Mouse (Mus musculus) left cerebral cortex, adult 9 months (tissue): ENCODE results near the gene Olfr44.
A peak's percentile ranks its signal among the peaks of the same experiment; 100 is the strongest.

Experiments used
- DNase-seq, 2 experiments: peaks; one replicate each; pipeline ENCODE4 v3.0.0; 2022; ENCODE audit warnings: low spot score in 2 of 2

Gene Olfr44

DNA sequence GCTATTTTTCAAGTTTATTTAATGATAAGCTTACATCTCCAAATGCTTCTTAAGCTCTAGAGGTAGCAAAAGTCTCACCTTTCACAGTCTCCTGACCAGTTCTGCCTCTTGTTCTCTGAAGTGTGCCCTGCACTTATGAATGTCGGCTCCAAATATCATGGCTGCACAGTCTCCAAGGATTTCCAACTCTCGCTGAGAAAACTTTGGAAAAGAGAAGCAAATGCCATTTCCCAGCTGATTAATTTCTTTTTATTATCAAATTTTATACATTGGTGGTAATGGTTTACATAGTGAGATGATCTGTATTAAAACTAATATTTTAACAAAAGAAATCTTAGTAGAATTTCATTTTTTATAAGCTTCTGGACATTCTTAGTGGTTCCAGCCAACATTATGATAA is at the start of gene Olfr44:
Gene Olfr44 (minus strand): TSS at position 101 of the 400 bp plus-strand sequence.
- no peak for DNase-seq

DNA sequence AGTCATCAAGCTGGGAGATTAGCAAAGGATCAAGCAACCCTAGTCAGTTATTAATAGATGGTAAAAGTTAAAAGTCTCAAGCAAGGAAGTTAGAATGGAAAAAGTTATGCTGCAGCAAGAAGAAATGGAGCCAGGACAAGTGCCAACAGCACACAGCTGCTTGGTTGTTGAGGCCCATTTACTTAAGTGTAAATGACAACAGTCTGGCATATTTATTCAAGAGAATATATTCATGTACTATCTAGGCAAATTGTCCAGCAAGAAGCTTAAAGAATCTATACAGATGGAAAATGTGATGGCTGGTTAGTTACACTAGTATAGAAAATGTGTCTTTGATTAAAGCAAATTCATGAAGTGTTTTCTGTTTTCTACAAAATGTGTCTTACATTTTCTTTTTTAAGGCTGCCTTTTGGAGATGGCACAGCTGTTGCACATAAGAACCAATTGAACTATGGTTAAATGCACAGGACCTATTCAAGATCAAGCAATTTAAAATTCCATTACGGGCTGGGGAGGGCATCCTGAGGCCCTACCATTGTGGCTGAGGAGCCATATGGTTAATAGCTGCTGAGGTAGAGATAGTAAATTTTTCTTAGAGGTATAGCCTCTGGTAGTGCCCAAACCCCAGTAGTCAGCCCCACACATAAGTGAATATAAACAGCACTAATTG is 30.0 kb upstream of the Olfr44 start:
- DNase-seq = no peak

DNA sequence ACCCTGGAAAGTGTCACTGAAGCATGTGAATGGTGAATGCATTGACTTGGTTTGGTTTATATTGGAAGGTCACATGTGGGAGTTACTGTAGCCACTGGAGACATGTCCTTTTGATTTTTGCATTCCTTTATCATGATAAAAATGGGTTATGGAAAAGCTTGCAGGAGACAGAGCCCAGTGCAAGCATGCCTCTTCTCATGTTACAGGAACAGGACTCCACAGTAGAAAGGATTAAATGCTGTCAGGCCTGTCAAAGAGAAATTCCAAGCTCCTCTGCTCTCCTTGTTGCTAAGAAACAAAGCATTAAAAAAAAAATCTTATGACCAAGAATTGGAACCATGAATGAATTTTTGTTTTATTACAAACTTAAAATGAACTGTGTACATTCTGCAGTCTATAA is 24.8 kb upstream of the Olfr44 start:
- no peak for DNase-seq

DNA sequence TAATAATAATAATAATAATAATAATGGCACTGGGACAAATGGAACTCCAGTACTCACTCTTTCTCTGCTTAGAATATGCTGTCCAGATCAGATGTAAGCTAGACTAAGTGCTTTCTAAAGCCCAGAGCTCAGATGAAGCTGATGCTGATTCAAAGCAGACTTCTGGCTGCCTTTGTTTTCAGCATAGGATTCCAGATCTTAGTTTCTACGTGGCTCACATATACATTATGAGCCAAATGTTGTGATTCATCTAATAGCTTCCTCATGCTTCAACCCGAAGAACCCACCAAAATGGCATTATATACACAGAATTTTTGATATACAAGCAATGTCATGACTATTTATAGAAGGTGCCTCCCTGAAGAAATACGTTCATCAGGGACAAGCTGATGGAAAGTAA is 21.7 kb upstream of the Olfr44 start, which contains the start of gene Olfr957:
Gene Olfr957 (minus strand): TSS at position 279 of the 400 bp plus-strand sequence.
- no peak for DNase-seq

DNA sequence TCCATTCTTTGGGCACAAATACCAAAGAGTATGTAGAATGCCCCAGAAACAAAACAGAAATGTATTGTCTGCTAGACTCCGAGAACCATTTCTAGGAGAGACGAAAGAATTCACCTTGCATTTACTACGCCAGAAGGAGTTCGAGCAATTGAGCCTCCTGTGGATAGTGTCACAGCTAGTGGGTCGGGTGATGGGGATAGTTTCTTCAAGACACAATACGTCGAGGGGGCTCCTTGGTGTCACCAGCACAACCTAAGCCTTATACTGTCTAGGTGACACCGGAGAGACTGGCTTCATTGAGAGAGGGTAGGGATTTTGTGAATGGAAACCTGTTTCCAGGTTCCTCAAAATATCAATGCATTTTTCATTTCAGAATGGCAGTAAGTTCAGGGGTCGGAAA is 15.6 kb upstream of the Olfr44 start:
- DNase-seq = no peak

DNA sequence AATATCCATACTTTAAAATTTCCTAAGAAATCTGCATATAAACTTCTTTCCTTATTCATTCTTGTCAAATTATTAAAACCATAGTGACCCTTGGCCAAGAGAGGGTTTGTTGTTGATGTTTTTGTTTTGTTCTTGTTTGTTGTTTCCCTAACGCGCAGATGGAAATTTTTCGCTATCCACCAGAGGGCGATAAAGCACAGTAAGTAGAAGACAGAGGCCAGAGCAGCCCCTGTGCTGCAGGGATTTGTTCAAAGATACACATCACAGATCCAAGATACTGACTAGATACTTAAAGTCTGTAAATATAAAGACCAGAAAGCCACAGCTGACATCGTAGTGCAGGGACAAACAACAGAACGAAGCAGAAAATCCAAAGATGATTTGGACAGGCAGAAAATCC is 15.2 kb upstream of the Olfr44 start:
- peak in 1 of 2 experiments; percentile 72 for DNase-seq

DNA sequence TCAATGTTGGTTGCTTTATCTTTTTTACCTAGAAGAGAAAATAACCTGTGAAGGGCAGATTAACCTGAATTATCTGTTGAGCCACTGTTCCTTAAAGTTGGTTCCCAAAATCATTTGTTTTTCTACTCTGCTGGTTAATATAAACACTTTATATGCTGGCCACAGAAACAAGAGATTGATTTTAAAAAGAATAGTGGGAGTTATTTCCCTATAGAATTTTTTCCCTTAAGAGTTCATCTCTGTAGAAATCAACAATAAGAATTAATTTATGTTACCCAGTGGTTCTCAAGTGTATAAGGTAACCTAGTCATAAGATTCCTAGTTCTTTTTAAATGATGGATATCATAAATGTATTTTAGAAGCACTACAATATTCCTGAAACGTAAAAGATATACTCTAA is 22.0 kb downstream of the Olfr44 start, which contains the start of gene Olfr955:
Gene Olfr955 (minus strand): TSS at position 101 of the 400 bp plus-strand sequence.
- no peak for DNase-seq

DNA sequence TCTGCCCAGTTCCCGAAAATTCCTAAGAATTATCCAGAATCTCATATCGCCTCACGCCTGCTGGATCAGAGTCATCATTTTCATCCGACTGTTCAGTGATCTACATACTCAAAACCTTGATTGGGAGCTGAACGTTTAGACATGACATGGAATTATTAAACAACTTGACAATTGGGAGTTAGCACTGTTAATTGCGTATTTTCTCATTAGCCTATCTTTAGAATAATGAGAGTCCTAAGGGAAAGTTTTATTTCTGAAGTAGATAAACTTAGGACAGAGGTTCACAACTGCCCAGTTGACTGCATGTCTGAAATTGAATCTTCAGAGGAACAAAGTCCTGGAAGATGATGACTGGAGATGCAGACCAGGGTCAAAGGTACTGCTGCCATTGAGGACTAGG is 37.4 kb downstream of the Olfr44 start, which contains the start of gene Olfr954:
Gene Olfr954 (plus strand): TSS at position 301 of the 400 bp plus-strand sequence.
- DNase-seq = no peak
